Mouse (Mus musculus) hindbrain, embryonic 16.5 days (tissue): ENCODE measurements around the gene Myo9b. TPM values are rescaled to one million over a fixed set of nuclear protein-coding genes. Genes with fewer than 3 reads are reported as not detected.

ENCODE experiments used
- ATAC-seq: fragments of 200-750 bp; cut with Nextera tagmentation; 2 replicates; pipeline ENCODE4 v1.8.0; 2017; ENCODE audit warnings: moderate TSS enrichment, moderate library complexity
- H3K27ac ChIP-seq: fragments of 300-500 bp; sonication (generic); 2 replicates; pipeline ENCODE4 v1.5.1; 2014; ENCODE audit warnings: low read depth, mild to moderate bottlenecking, control low read depth, low read length, moderate library complexity
- H3K27me3 ChIP-seq: fragments of 300-500 bp; sonication (generic); replicated peaks from 2 replicates; pipeline ENCODE4 v1.6.1; 2014; ENCODE audit warnings: low read length; ENCODE audit not compliant: control insufficient read depth, insufficient read depth
- H3K36me3 ChIP-seq: fragments of 300-500 bp; sonication (generic); 2 replicates; pipeline ENCODE4 v1.6.1; 2014; ENCODE audit warnings: mild to moderate bottlenecking, low read length, moderate library complexity, mixed read lengths; ENCODE audit not compliant: control insufficient read depth, insufficient read depth
- H3K4me1 ChIP-seq: fragments of 300-500 bp; sonication (generic); 2 replicates; pipeline ENCODE4 v1.6.1; 2014; ENCODE audit warnings: low read depth, low read length; ENCODE audit not compliant: control insufficient read depth, insufficient read depth
- H3K4me2 ChIP-seq: fragments of 300-500 bp; sonication (generic); 2 replicates; pipeline ENCODE4 v1.6.1; 2014; ENCODE audit warnings: mild to moderate bottlenecking, low read length, control low read depth, moderate library complexity
- H3K4me3 ChIP-seq: fragments of 300-500 bp; sonication (generic); 2 replicates; pipeline ENCODE4 v1.5.1; 2014; ENCODE audit warnings: mild to moderate bottlenecking, low read length, control low read depth, moderate library complexity
- H3K9ac ChIP-seq: fragments of 300-500 bp; sonication (generic); 2 replicates; pipeline ENCODE4 v1.6.1; 2014; ENCODE audit warnings: low read depth, mild to moderate bottlenecking, control low read depth, low read length, moderate library complexity
- H3K9me3 ChIP-seq: fragments of 300-500 bp; sonication (generic); 2 replicates; pipeline ENCODE4 v1.6.1; 2014; ENCODE audit warnings: mild to moderate bottlenecking, low read length, moderate library complexity; ENCODE audit not compliant: control insufficient read depth
- WGBS: fragments of 180-500 bp; shearing (Covaris S2); extraction: QIAGEN DNeasy Blood & Tissue Kit; methylation state at CpG from one replicate; pipeline ENCODE4 v1.1.7; 2014; 5-methylcytosine and 5-hydroxymethylcytosine counted together
- polyA plus RNA-seq: library from polyadenylated mRNA; unstranded; fragments of >200 nt; fragmentation: Nextera tagmentation; extraction: Ambion mirVana; gene quantifications from 2 replicates; pipeline ENCODE4 v1.2.1, GENCODE M21; 2015

The Myo9b gene
- polyA plus RNA-seq, 1 experiment from 2014 or later: 13.1 TPM

- WGBS: 85% methylated on average over 9 of the region's 9 CpGs
- Histone ChIP-seq H3K9ac (peak within 1 kb of the TSS; percentile 35), H3K9me3 (no peaks in the 10 kb centered on the region), H3K4me2 (peak within 1 kb of the TSS; percentile 60), H3K36me3 (peaks cover 7% of the 10 kb centered on the region; the same call in 1 of the 2 replicates), H3K27ac (peak within 1 kb of the TSS; percentile 72), H3K4me3 (peak within 1 kb of the TSS; percentile 80), H3K27me3 (no peaks in the 10 kb centered on the region), H3K4me1 (peaks cover 12% of the 10 kb centered on the region)
- no peak for ATAC-seq
Measured at GRCm38 (mm10) chr8:71395629-71396028, 123.1 kb downstream of the Myo9b start, which contains the start of gene Ushbp1. Ushbp1 (minus strand) TSS chr8:71395802.

- Histone ChIP-seq H3K4me3 (peak within 1 kb of the TSS; percentile 80), H3K9me3 (no peaks in the 10 kb centered on the region), H3K9ac (peak within 1 kb of the TSS; percentile 85), H3K4me1 (peaks cover 12% of the 10 kb centered on the region), H3K4me2 (peak within 1 kb of the TSS; percentile 97), H3K36me3 (peaks cover 7% of the 10 kb centered on the region; the same call in 1 of the 2 replicates), H3K27me3 (no peaks in the 10 kb centered on the region), H3K27ac (peak within 1 kb of the TSS; percentile 72)
- under 1% methylated on average over 34 of the region's 34 CpGs for WGBS
- ATAC-seq: peak; percentile 98
Measured at GRCm38 (mm10) chr8:71396639-71397305, 124.3 kb downstream of the Myo9b start, which contains the start of gene Babam1. Babam1 (plus strand) TSS chr8:71396861.

GRCm38 (mm10) chr8:71397701-71398100, 125.2 kb downstream of the Myo9b start:
- WGBS: 86% methylated on average over 12 of the region's 12 CpGs
- H3K27me3 ChIP-seq: no peaks in the 10 kb centered on the region
- H3K9me3 ChIP-seq: no peaks in the 10 kb centered on the region
- peaks cover 12% of the 10 kb centered on the region for H3K4me1 ChIP-seq
- H3K4me3 ChIP-seq: peak overlapping the region; percentile 80
- ATAC-seq: no peak
- no peak overlapping the region for H3K9ac ChIP-seq
- H3K36me3 ChIP-seq: peaks cover 7% of the 10 kb centered on the region; the same call in 1 of the 2 replicates
- H3K4me2 ChIP-seq: peak overlapping the region; percentile 97
- no peak overlapping the region for H3K27ac ChIP-seq

GRCm38 (mm10) chr8:71400826-71401225, 128.3 kb downstream of the Myo9b start:
- H3K4me2 ChIP-seq: no peak overlapping the region
- H3K9ac ChIP-seq: no peak overlapping the region
- H3K9me3 ChIP-seq: no peaks in the 10 kb centered on the region
- no peak overlapping the region for H3K27ac ChIP-seq
- peaks cover 12% of the 10 kb centered on the region for H3K4me1 ChIP-seq
- no peak for ATAC-seq
- H3K27me3 ChIP-seq: no peaks in the 10 kb centered on the region
- H3K36me3 ChIP-seq: peaks cover 7% of the 10 kb centered on the region; the same call in 1 of the 2 replicates
- 93% methylated on average over 2 of the region's 2 CpGs for WGBS
- no peak overlapping the region for H3K4me3 ChIP-seq

GRCm38 (mm10) chr8:71401454-71401853, 128.9 kb downstream of the Myo9b start:
- no peak overlapping the region for H3K9ac ChIP-seq
- H3K27ac ChIP-seq: no peak overlapping the region
- H3K4me2 ChIP-seq: no peak overlapping the region
- H3K4me3 ChIP-seq: no peak overlapping the region
- H3K4me1 ChIP-seq: peaks cover 14% of the 10 kb centered on the region
- no peak for ATAC-seq
- peaks cover 7% of the 10 kb centered on the region; the same call in 1 of the 2 replicates for H3K36me3 ChIP-seq
- H3K27me3 ChIP-seq: no peaks in the 10 kb centered on the region
- no peaks in the 10 kb centered on the region for H3K9me3 ChIP-seq

GRCm38 (mm10) chr8:71402446-71402964, 130.0 kb downstream of the Myo9b start:
- Histone ChIP-seq H3K27me3 (no peaks in the 10 kb centered on the region), H3K27ac (no peak overlapping the region), H3K4me1 (peaks cover 14% of the 10 kb centered on the region), H3K9me3 (no peaks in the 10 kb centered on the region), H3K9ac (no peak overlapping the region), H3K4me2 (no peak overlapping the region), H3K4me3 (no peak overlapping the region), H3K36me3 (peaks cover 7% of the 10 kb centered on the region; the same call in 1 of the 2 replicates)
- ATAC-seq: no peak
- WGBS: 90% methylated on average over 9 of the region's 9 CpGs

GRCm38 (mm10) chr8:71403107-71403885, 130.8 kb downstream of the Myo9b start:
- no peak for ATAC-seq
- H3K27ac ChIP-seq: no peak overlapping the region
- no peak overlapping the region for H3K4me2 ChIP-seq
- no peak overlapping the region for H3K9ac ChIP-seq
- WGBS: 90% methylated on average over 6 of the region's 6 CpGs
- no peaks in the 10 kb centered on the region for H3K27me3 ChIP-seq
- peaks cover 5% of the 10 kb centered on the region; the same call in 1 of the 2 replicates for H3K36me3 ChIP-seq
- no peaks in the 10 kb centered on the region for H3K9me3 ChIP-seq
- no peak overlapping the region for H3K4me3 ChIP-seq
- H3K4me1 ChIP-seq: peaks cover 10% of the 10 kb centered on the region

- H3K27me3 ChIP-seq: no peaks in the 10 kb centered on the region
- no peaks in the 10 kb centered on the region for H3K9me3 ChIP-seq
- H3K9ac ChIP-seq: no peak overlapping the region
- no peak for ATAC-seq
- no peak overlapping the region for H3K4me3 ChIP-seq
- 93% methylated on average over 8 of the region's 8 CpGs for WGBS
- peaks cover 10% of the 10 kb centered on the region for H3K4me1 ChIP-seq
- no peaks in the 10 kb centered on the region for H3K36me3 ChIP-seq
- H3K4me2 ChIP-seq: no peak overlapping the region
- no peak overlapping the region for H3K27ac ChIP-seq
Measured at GRCm38 (mm10) chr8:71404011-71404410, 131.5 kb downstream of the Myo9b start.

GRCm38 (mm10) chr8:71404951-71405351, 132.4 kb downstream of the Myo9b start:
- ATAC-seq: no peak
- Histone ChIP-seq H3K27me3 (no peaks in the 10 kb centered on the region), H3K4me3 (no peak overlapping the region), H3K36me3 (no peaks in the 10 kb centered on the region), H3K9me3 (no peaks in the 10 kb centered on the region), H3K27ac (no peak overlapping the region), H3K4me2 (no peak overlapping the region), H3K4me1 (peaks cover 10% of the 10 kb centered on the region), H3K9ac (no peak overlapping the region)
- 91% methylated on average over 9 of the region's 9 CpGs for WGBS
